Mouse (Mus musculus) midbrain, embryonic 13.5 days (tissue): ENCODE measurements around the gene Ncaph. TPM values are rescaled to one million over a fixed set of nuclear protein-coding genes. Genes with fewer than 3 reads are reported as not detected.
"Not testable (repeated sequence)": the region's sequence is repeated elsewhere in the genome, so short reads cannot be mapped to it uniquely, and the experiment has no call there.

Experiments used
- ATAC-seq: fragments of 200-750 bp; cut with Nextera tagmentation; 2 replicates; pipeline ENCODE4 v1.8.0; 2017; ENCODE audit warnings: mild to moderate bottlenecking, moderate TSS enrichment, moderate library complexity
- H3K27ac ChIP-seq: fragments of 300-500 bp; sonication (generic); 2 replicates; pipeline ENCODE4 v1.5.1; 2015; ENCODE audit warnings: inconsistent platforms, mild to moderate bottlenecking, moderate library complexity
- H3K27me3 ChIP-seq: fragments of 300-500 bp; sonication (generic); 2 replicates; pipeline ENCODE4 v1.6.1; 2015; ENCODE audit warnings: mild to moderate bottlenecking, inconsistent platforms
- H3K36me3 ChIP-seq: fragments of 300-500 bp; sonication (generic); 2 replicates; pipeline ENCODE4 v1.6.1; 2015; ENCODE audit warnings: mild to moderate bottlenecking, inconsistent platforms
- H3K4me1 ChIP-seq: fragments of 300-500 bp; sonication (generic); replicated peaks from 2 replicates; pipeline ENCODE4 v1.6.1; 2015; ENCODE audit warnings: inconsistent platforms
- H3K4me2 ChIP-seq: fragments of 300-500 bp; sonication (generic); replicated peaks from 2 replicates; pipeline ENCODE4 v1.6.1; 2015; ENCODE audit warnings: moderate library complexity, mild to moderate bottlenecking, inconsistent platforms
- H3K4me3 ChIP-seq: fragments of 300-500 bp; sonication (generic); replicated peaks from 2 replicates; pipeline ENCODE4 v1.5.1; 2015; ENCODE audit warnings: mild to moderate bottlenecking, inconsistent platforms
- H3K9ac ChIP-seq: fragments of 300-500 bp; sonication (generic); replicated peaks from 2 replicates; pipeline ENCODE4 v1.6.1; 2015; ENCODE audit warnings: mild to moderate bottlenecking, inconsistent platforms
- H3K9me3 ChIP-seq: fragments of 300-500 bp; sonication (generic); 2 replicates; pipeline ENCODE4 v1.6.1; 2016; ENCODE audit warnings: mild to moderate bottlenecking, inconsistent platforms
- WGBS: fragments of 180-500 bp; shearing (Covaris S2); methylation state at CpG from one replicate; pipeline ENCODE4 v1.1.7; 2015; 5-methylcytosine and 5-hydroxymethylcytosine counted together
- polyA plus RNA-seq: library from polyadenylated mRNA; unstranded; fragments of >200 nt; fragmentation: Nextera tagmentation; extraction: Ambion mirVana; gene quantifications from 2 replicates; pipeline ENCODE4 v1.2.1, GENCODE M21; 2015

The Ncaph gene
- polyA plus RNA-seq, 1 experiment from 2014 or later: 35.5 TPM

GRCm38 (mm10) chr2:127139094-127139493 is 5.3 kb upstream of the Ncaph start:
- ATAC-seq: no peak
- Histone ChIP-seq H3K36me3 (peaks cover 5% of the 10 kb centered on the region; the same call in 1 of the 2 replicates), H3K9me3 (no peaks in the 10 kb centered on the region), H3K27me3 (0 out of 2 replicates have a peak, but pooled peaks cover 3% of the 10 kb centered on the region), H3K4me3 (no peak overlapping the region), H3K4me1 (peaks cover 34% of the 10 kb centered on the region), H3K27ac (no peak overlapping the region), H3K4me2 (no peak overlapping the region), H3K9ac (no peak overlapping the region)
- 95% methylated on average over 8 of the region's 8 CpGs for WGBS

GRCm38 (mm10) chr2:127138449-127138848 is 4.7 kb upstream of the Ncaph start:
- no peak for ATAC-seq
- Histone ChIP-seq H3K27ac (no peak overlapping the region), H3K4me1 (peaks cover 32% of the 10 kb centered on the region), H3K4me2 (no peak overlapping the region), H3K36me3 (peaks cover 5% of the 10 kb centered on the region; the same call in 1 of the 2 replicates), H3K9ac (no peak overlapping the region), H3K9me3 (no peaks in the 10 kb centered on the region), H3K27me3 (no peaks in the 10 kb centered on the region), H3K4me3 (no peak overlapping the region)
- WGBS: 91% methylated on average over 4 of the region's 4 CpGs

- Histone ChIP-seq H3K4me2 (no peak overlapping the region), H3K9ac (no peak overlapping the region), H3K36me3 (peaks cover 5% of the 10 kb centered on the region; the same call in 1 of the 2 replicates), H3K27me3 (no peaks in the 10 kb centered on the region), H3K27ac (no peak overlapping the region), H3K9me3 (no peaks in the 10 kb centered on the region), H3K4me3 (no peak overlapping the region), H3K4me1 (peaks cover 32% of the 10 kb centered on the region)
- ATAC-seq: no peak
- 86% methylated on average over 10 of the region's 10 CpGs for WGBS
Observed at GRCm38 (mm10) chr2:127137838-127138420, 4.2 kb upstream of the Ncaph start.

GRCm38 (mm10) chr2:127136979-127137378 is 3.2 kb upstream of the Ncaph start:
- no peak overlapping the region for H3K4me3 ChIP-seq
- no peaks in the 10 kb centered on the region for H3K27me3 ChIP-seq
- H3K36me3 ChIP-seq: peaks cover 5% of the 10 kb centered on the region; the same call in 1 of the 2 replicates
- peak; percentile 77 for ATAC-seq
- no peak overlapping the region for H3K4me2 ChIP-seq
- WGBS: 19% methylated on average over 5 of the region's 5 CpGs
- H3K9me3 ChIP-seq: no peaks in the 10 kb centered on the region
- H3K9ac ChIP-seq: 0 out of 2 replicates have a peak overlapping the region, but pooled peaks have one; percentile 16
- peaks cover 34% of the 10 kb centered on the region for H3K4me1 ChIP-seq
- H3K27ac ChIP-seq: peak overlapping the region; percentile 53

GRCm38 (mm10) chr2:127135255-127135654 is 1.5 kb upstream of the Ncaph start:
- 35% methylated on average over 3 of the region's 3 CpGs for WGBS
- peaks cover 38% of the 10 kb centered on the region for H3K4me1 ChIP-seq
- not testable (repeated sequence) for H3K36me3 ChIP-seq, H3K27ac ChIP-seq, H3K4me2 ChIP-seq, H3K27me3 ChIP-seq, H3K9ac ChIP-seq, ATAC-seq, H3K4me3 ChIP-seq, H3K9me3 ChIP-seq

- no peak for ATAC-seq
Observed at GRCm38 (mm10) chr2:127131353-127131752, 2.4 kb downstream of the Ncaph start.

GRCm38 (mm10) chr2:127128926-127129325 is 4.8 kb downstream of the Ncaph start:
- peaks cover 18% of the 10 kb centered on the region for H3K4me1 ChIP-seq
- 89% methylated on average over 5 of the region's 5 CpGs for WGBS
- no peak for ATAC-seq

More at GRCm38 (mm10) chr2:127131353-127131752, 2.4 kb downstream of the Ncaph start:
- H3K27me3 ChIP-seq: no peaks in the 10 kb centered on the region
- H3K4me1 ChIP-seq: peaks cover 24% of the 10 kb centered on the region
- no peak overlapping the region for H3K27ac ChIP-seq
- no peaks in the 10 kb centered on the region for H3K9me3 ChIP-seq
- H3K4me2 ChIP-seq: no peak overlapping the region
- WGBS: 86% methylated on average over 8 of the region's 8 CpGs
- peaks cover 4% of the 10 kb centered on the region for H3K36me3 ChIP-seq
- H3K9ac ChIP-seq: 0 out of 2 replicates have a peak overlapping the region, but pooled peaks have one; percentile 3
- H3K4me3 ChIP-seq: no peak overlapping the region

GRCm38 (mm10) chr2:127121591-127122235 is 12.0 kb downstream of the Ncaph start:
- Histone ChIP-seq H3K27me3 (no peaks in the 10 kb centered on the region), H3K4me1 (no peaks in the 10 kb centered on the region), H3K4me2 (no peak overlapping the region), H3K9ac (no peak overlapping the region), H3K4me3 (no peak overlapping the region), H3K27ac (no peak overlapping the region), H3K36me3 (peaks cover 79% of the 10 kb centered on the region), H3K9me3 (no peaks in the 10 kb centered on the region)
- WGBS: 86% methylated on average over 8 of the region's 8 CpGs
- ATAC-seq: no peak

More at GRCm38 (mm10) chr2:127128926-127129325, 4.8 kb downstream of the Ncaph start:
- H3K27ac ChIP-seq: no peak overlapping the region
- H3K9ac ChIP-seq: no peak overlapping the region
- H3K9me3 ChIP-seq: no peaks in the 10 kb centered on the region
- H3K27me3 ChIP-seq: no peaks in the 10 kb centered on the region
- no peak overlapping the region for H3K4me3 ChIP-seq
- H3K36me3 ChIP-seq: peaks cover 25% of the 10 kb centered on the region
- no peak overlapping the region for H3K4me2 ChIP-seq

GRCm38 (mm10) chr2:127108986-127109385 is 24.8 kb downstream of the Ncaph start:
- ATAC-seq: no peak
- WGBS: 96% methylated on average over 4 of the region's 4 CpGs
- no peak overlapping the region for H3K4me3 ChIP-seq
- no peaks in the 10 kb centered on the region for H3K27me3 ChIP-seq
- peaks cover 72% of the 10 kb centered on the region for H3K36me3 ChIP-seq
- no peaks in the 10 kb centered on the region for H3K9me3 ChIP-seq
- no peak overlapping the region for H3K27ac ChIP-seq
- no peaks in the 10 kb centered on the region for H3K4me1 ChIP-seq
- H3K9ac ChIP-seq: no peak overlapping the region
- H3K4me2 ChIP-seq: no peak overlapping the region

- Histone ChIP-seq H3K9me3 (no peaks in the 10 kb centered on the region), H3K36me3 (peaks cover 3% of the 10 kb centered on the region; the same call in 1 of the 2 replicates), H3K4me1 (no peaks in the 10 kb centered on the region), H3K27ac (no peak overlapping the region), H3K9ac (no peak overlapping the region), H3K4me2 (no peak overlapping the region), H3K27me3 (no peaks in the 10 kb centered on the region), H3K4me3 (no peak overlapping the region)
- WGBS: 82% methylated on average over 8 of the region's 8 CpGs
- ATAC-seq: no peak
Observed at GRCm38 (mm10) chr2:127092000-127092399, 41.8 kb downstream of the Ncaph start.

GRCm38 (mm10) chr2:127090151-127090550 is 43.6 kb downstream of the Ncaph start:
- H3K4me2 ChIP-seq, H3K36me3 ChIP-seq, H3K27me3 ChIP-seq: not testable (repeated sequence)

GRCm38 (mm10) chr2:127086235-127086634 is 47.5 kb downstream of the Ncaph start:
- Histone ChIP-seq H3K4me1 (no peaks in the 10 kb centered on the region), H3K27me3 (no peaks in the 10 kb centered on the region), H3K36me3 (peaks cover 3% of the 10 kb centered on the region; the same call in 1 of the 2 replicates), H3K4me3 (no peak overlapping the region), H3K4me2 (no peak overlapping the region), H3K27ac (no peak overlapping the region), H3K9me3 (no peaks in the 10 kb centered on the region), H3K9ac (no peak overlapping the region)
- ATAC-seq: no peak
- 87% methylated on average over 5 of the region's 5 CpGs for WGBS

More at GRCm38 (mm10) chr2:127090151-127090550, 43.6 kb downstream of the Ncaph start:
- not testable (repeated sequence) for H3K27ac ChIP-seq, H3K4me3 ChIP-seq, ATAC-seq, H3K9me3 ChIP-seq, H3K4me1 ChIP-seq
- H3K9ac ChIP-seq: 0 out of 2 replicates have a peak overlapping the region, but pooled peaks have one; percentile 19
